Comparison of ENCODE assay signal across 18 mouse cellular contexts in the genomic region with DNA sequence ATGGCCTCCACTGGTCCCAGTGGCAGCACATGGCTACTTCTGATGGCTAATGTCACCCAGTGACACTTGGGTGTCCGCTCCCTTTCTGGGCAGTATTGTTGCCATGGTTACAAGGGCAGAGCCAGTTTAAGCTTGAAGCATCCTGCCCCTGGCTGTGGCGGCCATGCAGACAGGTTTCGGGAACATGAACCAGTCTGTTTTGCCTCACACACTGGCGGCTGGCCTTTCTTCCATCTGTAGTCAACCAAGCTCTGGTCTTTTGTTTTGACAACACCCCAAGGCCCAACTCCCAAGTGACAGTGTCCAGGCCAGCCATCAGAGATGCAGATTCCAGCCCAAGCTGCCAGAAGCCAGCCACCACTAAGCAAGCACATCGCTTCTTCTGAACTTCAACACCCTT. TPM values are rescaled to one million over a fixed set of nuclear protein-coding genes. Genes with fewer than 3 reads are reported as not detected.
DNase-seq lines count a peak whose midpoint lies in the region; ATAC-seq lines count a peak whose summit lies in the region.
"Had no signal": no experiment of that assay in that cellular context is flagged by ENCODE, and none has a peak within 500 bp of the region (broad histone marks: within the 10 kb centered on the region; RNA-seq: fewer than 3 reads in every experiment).

No protein-coding gene starts in this region.

- H3K4me2 ChIP-seq in hindbrain, embryonic 11.5 days (replicated peaks; ENCODE audit: low read depth, low read length): no peak overlapping the region
- no peak overlapping the region for H3K4me2 ChIP-seq in hindbrain, embryonic 12.5 days (replicated peaks)
- H3K4me2 ChIP-seq in midbrain, embryonic 16.5 days (ENCODE audit: low read length): no peak overlapping the region
- H3K4me2 ChIP-seq in neural tube, embryonic 15.5 days: no peak overlapping the region
- H3K4me2 ChIP-seq: embryonic facial prominence, embryonic 13.5 days; hindbrain, embryonic 13.5 days; liver, embryonic 12.5 days; lung, embryonic 15.5 days had no signal

- peak; percentile 16 for DNase-seq in embryo, embryonic 10.5 days (ENCODE audit: low spot score)
- DNase-seq in embryo, embryonic 9.5 days (ENCODE audit: extremely low spot score): no peak
- peak; percentile 14 for DNase-seq in hindbrain, embryonic 11.5 days (ENCODE audit: low spot score)
- peak; percentile 11 for DNase-seq in R1 (ENCODE audit: low read depth, low spot score)
- no peak for DNase-seq in cerebellum, adult 8-10 months
- DNase-seq: cerebellum, postnatal 10 days; layer of hippocampus, postnatal 36 days had no signal

- H3K9ac ChIP-seq in hindbrain, embryonic 11.5 days (ENCODE audit: low read depth, low read length): no peak overlapping the region
- no peak overlapping the region for H3K9ac ChIP-seq in hindbrain, embryonic 12.5 days
- no peak overlapping the region for H3K9ac ChIP-seq in midbrain, embryonic 16.5 days (ENCODE audit: low read depth, low read length)
- no peak overlapping the region for H3K9ac ChIP-seq in neural tube, embryonic 15.5 days (replicated peaks)
- H3K9ac ChIP-seq: embryonic facial prominence, embryonic 13.5 days; hindbrain, embryonic 13.5 days; liver, embryonic 12.5 days; lung, embryonic 15.5 days had no signal

- no peaks in the 10 kb centered on the region for H3K4me1 ChIP-seq in hindbrain, embryonic 11.5 days (replicated peaks; ENCODE audit: control insufficient read depth, insufficient read depth, low read length)
- H3K4me1 ChIP-seq in hindbrain, embryonic 12.5 days: no peaks in the 10 kb centered on the region
- peaks cover 15% of the 10 kb centered on the region for H3K4me1 ChIP-seq in midbrain, embryonic 16.5 days (ENCODE audit: control insufficient read depth, insufficient read depth, low read length)
- peaks cover 10% of the 10 kb centered on the region for H3K4me1 ChIP-seq in neural tube, embryonic 15.5 days
- H3K4me1 ChIP-seq: limb, embryonic 10.5 days; liver, embryonic 12.5 days; lung, embryonic 15.5 days had no signal

- H3K9me3 ChIP-seq in hindbrain, embryonic 11.5 days (ENCODE audit: control insufficient read depth, low read length): no peaks in the 10 kb centered on the region
- H3K9me3 ChIP-seq in hindbrain, embryonic 12.5 days (replicated peaks): no peaks in the 10 kb centered on the region
- no peaks in the 10 kb centered on the region for H3K9me3 ChIP-seq in midbrain, embryonic 16.5 days (replicated peaks; ENCODE audit: control insufficient read depth, low read length, poor library complexity, severe bottlenecking)
- H3K9me3 ChIP-seq in neural tube, embryonic 15.5 days (replicated peaks): no peaks in the 10 kb centered on the region
- H3K9me3 ChIP-seq: embryonic facial prominence, embryonic 13.5 days; hindbrain, embryonic 13.5 days; limb, embryonic 10.5 days; liver, embryonic 12.5 days; lung, embryonic 15.5 days had no signal

- H3K36me3 ChIP-seq in hindbrain, embryonic 11.5 days (ENCODE audit: control insufficient read depth, insufficient read depth, low read length): no peaks in the 10 kb centered on the region
- no peaks in the 10 kb centered on the region for H3K36me3 ChIP-seq in hindbrain, embryonic 12.5 days
- peaks cover 4% of the 10 kb centered on the region; the same call in 1 of the 2 replicates for H3K36me3 ChIP-seq in midbrain, embryonic 16.5 days (ENCODE audit: control insufficient read depth, insufficient read depth, low read length)
- no peaks in the 10 kb centered on the region for H3K36me3 ChIP-seq in neural tube, embryonic 15.5 days
- H3K36me3 ChIP-seq: embryonic facial prominence, embryonic 13.5 days; limb, embryonic 10.5 days; liver, embryonic 12.5 days; lung, embryonic 15.5 days had no signal

- no peak overlapping the region for H3K27ac ChIP-seq in hindbrain, embryonic 11.5 days (ENCODE audit: low read depth, low read length)
- no peak overlapping the region for H3K27ac ChIP-seq in hindbrain, embryonic 12.5 days
- peak overlapping the region; percentile 42 for H3K27ac ChIP-seq in midbrain, embryonic 16.5 days (ENCODE audit: low read length)
- no peak overlapping the region for H3K27ac ChIP-seq in neural tube, embryonic 15.5 days (replicated peaks)
- H3K27ac ChIP-seq: embryonic facial prominence, embryonic 13.5 days; hindbrain, embryonic 13.5 days; limb, embryonic 10.5 days; liver, embryonic 12.5 days; lung, embryonic 15.5 days had no signal

- no peak overlapping the region for H3K4me3 ChIP-seq in hindbrain, embryonic 11.5 days (ENCODE audit: low read depth, low read length)
- no peak overlapping the region for H3K4me3 ChIP-seq in hindbrain, embryonic 12.5 days
- H3K4me3 ChIP-seq in midbrain, embryonic 16.5 days (ENCODE audit: low read depth, low read length): no peak overlapping the region
- H3K4me3 ChIP-seq in neural tube, embryonic 15.5 days (replicated peaks): no peak overlapping the region
- H3K4me3 ChIP-seq: embryonic facial prominence, embryonic 13.5 days; hindbrain, embryonic 13.5 days; limb, embryonic 10.5 days; liver, embryonic 12.5 days; lung, embryonic 15.5 days had no signal

- WGBS in hindbrain, embryonic 11.5 days: 63% methylated on average over 5 of the region's 5 CpGs
- WGBS in hindbrain, embryonic 12.5 days: 69% methylated on average over 5 of the region's 5 CpGs
- 43% methylated on average over 5 of the region's 5 CpGs for WGBS in midbrain, embryonic 16.5 days
- 58% methylated on average over 5 of the region's 5 CpGs for WGBS in neural tube, embryonic 15.5 days

- ATAC-seq in hindbrain, embryonic 11.5 days (ENCODE audit: low FRiP score): no peak
- no peak for ATAC-seq in hindbrain, embryonic 12.5 days (ENCODE audit: low FRiP score)
- no peak; the same call in 1 of the 2 replicates for ATAC-seq in midbrain, embryonic 16.5 days
- no peak for ATAC-seq in neural tube, embryonic 15.5 days (ENCODE audit: low FRiP score)
- ATAC-seq: intestine, postnatal 0 days; liver, embryonic 12.5 days; Patski had no signal

- no peaks in the 10 kb centered on the region; the same call in 1 of the 2 replicates for H3K27me3 ChIP-seq in hindbrain, embryonic 11.5 days (ENCODE audit: control insufficient read depth, insufficient read depth, low read length)
- H3K27me3 ChIP-seq in hindbrain, embryonic 12.5 days: no peaks in the 10 kb centered on the region
- no peaks in the 10 kb centered on the region for H3K27me3 ChIP-seq in midbrain, embryonic 16.5 days (ENCODE audit: control insufficient read depth, insufficient read depth, low read depth, low read length)
- H3K27me3 ChIP-seq in neural tube, embryonic 15.5 days (replicated peaks): no peaks in the 10 kb centered on the region
- H3K27me3 ChIP-seq: embryonic facial prominence, embryonic 13.5 days; lung, embryonic 15.5 days had no signal

RNA-seq across cellular contexts. Expression of a gene that starts 6.8 kb away (rescaled TPM):
- polyA plus RNA-seq in hindbrain, embryonic 11.5 days (2014; fragmentation: Nextera tagmentation; extraction: Ambion mirVana): 3.1 and 3.6 TPM in 2 replicates
- polyA plus RNA-seq in hindbrain, embryonic 12.5 days (2016; fragmentation: Nextera tagmentation; extraction: Ambion mirVana): 6.8 and 7.4 TPM in 2 replicates
- polyA plus RNA-seq in midbrain, embryonic 16.5 days (2015; fragmentation: Nextera tagmentation; extraction: Ambion mirVana): 25.4 and 28.7 TPM in 2 replicates
- 19.0 and 22.8 TPM in 2 replicates for polyA plus RNA-seq in neural tube, embryonic 15.5 days (2015; fragmentation: Nextera tagmentation; extraction: Ambion mirVana)

RNA-seq across cellular contexts. Expression of a gene that starts 33.8 kb away (rescaled TPM):
- not detected in 2 replicates for polyA plus RNA-seq in hindbrain, embryonic 11.5 days (2014; fragmentation: Nextera tagmentation; extraction: Ambion mirVana)
- not detected in 2 replicates for polyA plus RNA-seq in hindbrain, embryonic 12.5 days (2016; fragmentation: Nextera tagmentation; extraction: Ambion mirVana)
- polyA plus RNA-seq in midbrain, embryonic 16.5 days (2015; fragmentation: Nextera tagmentation; extraction: Ambion mirVana): not detected in 2 replicates
- not detected in 2 replicates for polyA plus RNA-seq in neural tube, embryonic 15.5 days (2015; fragmentation: Nextera tagmentation; extraction: Ambion mirVana)
- polyA plus RNA-seq: embryonic facial prominence, embryonic 13.5 days; hindbrain, embryonic 13.5 days; intestine, postnatal 0 days; large intestine, adult 2 months; limb, embryonic 10.5 days; liver, embryonic 12.5 days; lung, embryonic 15.5 days; Patski had no signal

RNA-seq across cellular contexts. Expression of a gene that starts 42.9 kb away (rescaled TPM):
- not detected in 2 replicates for polyA plus RNA-seq in hindbrain, embryonic 11.5 days (2014; fragmentation: Nextera tagmentation; extraction: Ambion mirVana)
- not detected in 2 replicates for polyA plus RNA-seq in hindbrain, embryonic 12.5 days (2016; fragmentation: Nextera tagmentation; extraction: Ambion mirVana)
- not detected in 2 replicates for polyA plus RNA-seq in midbrain, embryonic 16.5 days (2015; fragmentation: Nextera tagmentation; extraction: Ambion mirVana)
- polyA plus RNA-seq in neural tube, embryonic 15.5 days (2015; fragmentation: Nextera tagmentation; extraction: Ambion mirVana): 0.20 TPM in 1 of 2 replicates, not detected in the other
- polyA plus RNA-seq: embryonic facial prominence, embryonic 13.5 days; hindbrain, embryonic 13.5 days; intestine, postnatal 0 days; large intestine, adult 2 months; limb, embryonic 10.5 days; liver, embryonic 12.5 days; lung, embryonic 15.5 days; Patski had no signal

RNA-seq across cellular contexts. Expression of a gene that starts 49.0 kb away (rescaled TPM):
- polyA plus RNA-seq in hindbrain, embryonic 11.5 days (2014; fragmentation: Nextera tagmentation; extraction: Ambion mirVana): not detected in 2 replicates
- not detected in 2 replicates for polyA plus RNA-seq in hindbrain, embryonic 12.5 days (2016; fragmentation: Nextera tagmentation; extraction: Ambion mirVana)
- polyA plus RNA-seq in midbrain, embryonic 16.5 days (2015; fragmentation: Nextera tagmentation; extraction: Ambion mirVana): not detected in 2 replicates
- not detected in 2 replicates for polyA plus RNA-seq in neural tube, embryonic 15.5 days (2015; fragmentation: Nextera tagmentation; extraction: Ambion mirVana)
- polyA plus RNA-seq: embryonic facial prominence, embryonic 13.5 days; hindbrain, embryonic 13.5 days; intestine, postnatal 0 days; large intestine, adult 2 months; limb, embryonic 10.5 days; liver, embryonic 12.5 days; lung, embryonic 15.5 days; Patski had no signal

RNA-seq across cellular contexts. Expression of a gene that starts 59.8 kb away (rescaled TPM):
- not detected in 2 replicates for polyA plus RNA-seq in hindbrain, embryonic 11.5 days (2014; fragmentation: Nextera tagmentation; extraction: Ambion mirVana)
- not detected in 2 replicates for polyA plus RNA-seq in hindbrain, embryonic 12.5 days (2016; fragmentation: Nextera tagmentation; extraction: Ambion mirVana)
- not detected in 2 replicates for polyA plus RNA-seq in midbrain, embryonic 16.5 days (2015; fragmentation: Nextera tagmentation; extraction: Ambion mirVana)
- polyA plus RNA-seq in neural tube, embryonic 15.5 days (2015; fragmentation: Nextera tagmentation; extraction: Ambion mirVana): not detected in 2 replicates
- polyA plus RNA-seq: embryonic facial prominence, embryonic 13.5 days; hindbrain, embryonic 13.5 days; intestine, postnatal 0 days; large intestine, adult 2 months; limb, embryonic 10.5 days; liver, embryonic 12.5 days; lung, embryonic 15.5 days; Patski had no signal

Comparison
In these comparisons a context has a peak if more than half of its experiments do, and no peak if none do; other contexts are left out.
1. DNase-seq: peak in embryo, embryonic 10.5 days (single experiment), hindbrain, embryonic 11.5 days (single experiment) and R1 (single experiment); none in embryo, embryonic 9.5 days (single experiment) and cerebellum, adult 8-10 months (single experiment).